Mouse (Mus musculus) hematopoietic stem cell, adult 5-6 weeks (primary cell): ENCODE measurements around the gene Uvrag. TPM values are rescaled to one million over a fixed set of nuclear protein-coding genes. Genes with fewer than 3 reads are reported as not detected.
A peak's percentile ranks its signal among the peaks of the same experiment; 100 is the strongest.

Source experiments
- ATAC-seq, 2 experiments: fragments of 125-278 bp in 1 of 2; replicated peaks in 1 of 2; 2 replicates each; pipeline ENCODE4 v1.8.0; 2016 to 2017; ENCODE audit warnings: inconsistent platforms in 2 of 2, mild to moderate bottlenecking in 2 of 2, moderate number of reproducible peaks in 2 of 2, low read depth in 1 of 2, moderate TSS enrichment in 1 of 2; ENCODE audit not compliant: low FRiP score in 2 of 2, poor library complexity in 2 of 2, severe bottlenecking in 2 of 2, insufficient read depth in 1 of 2, low TSS enrichment in 1 of 2
- total RNA-seq: library from RNA; stranded (forward); fragments of 172-1452, 232-1000 nt; gene quantifications from 2 replicates; pipeline ENCODE4 v1.2.3, GENCODE M21; 2017

The Uvrag gene
- total RNA-seq, 1 experiment from 2014 or later: 34.4 TPM

GRCm38 (mm10) chr7:98916581-98916980 lies 224.4 kb downstream of the Uvrag start:
- no peak for ATAC-seq

GRCm38 (mm10) chr7:98912953-98913360 lies 228.0 kb downstream of the Uvrag start:
- no peak for ATAC-seq

- no peak for ATAC-seq
Measured at GRCm38 (mm10) chr7:98911276-98911675, 229.7 kb downstream of the Uvrag start.

- ATAC-seq: no peak
Measured at GRCm38 (mm10) chr7:98910712-98911111, 230.2 kb downstream of the Uvrag start.

GRCm38 (mm10) chr7:98910164-98910563 lies 230.8 kb downstream of the Uvrag start:
- ATAC-seq: no peak

GRCm38 (mm10) chr7:98907476-98907875 lies 233.5 kb downstream of the Uvrag start:
- ATAC-seq: no peak

GRCm38 (mm10) chr7:98904659-98905362 lies 236.1 kb downstream of the Uvrag start:
- no peak for ATAC-seq

GRCm38 (mm10) chr7:98903884-98904283 lies 237.1 kb downstream of the Uvrag start:
- ATAC-seq: no peak

- no peak for ATAC-seq
Measured at GRCm38 (mm10) chr7:98901120-98901519, 239.8 kb downstream of the Uvrag start.

DNA sequence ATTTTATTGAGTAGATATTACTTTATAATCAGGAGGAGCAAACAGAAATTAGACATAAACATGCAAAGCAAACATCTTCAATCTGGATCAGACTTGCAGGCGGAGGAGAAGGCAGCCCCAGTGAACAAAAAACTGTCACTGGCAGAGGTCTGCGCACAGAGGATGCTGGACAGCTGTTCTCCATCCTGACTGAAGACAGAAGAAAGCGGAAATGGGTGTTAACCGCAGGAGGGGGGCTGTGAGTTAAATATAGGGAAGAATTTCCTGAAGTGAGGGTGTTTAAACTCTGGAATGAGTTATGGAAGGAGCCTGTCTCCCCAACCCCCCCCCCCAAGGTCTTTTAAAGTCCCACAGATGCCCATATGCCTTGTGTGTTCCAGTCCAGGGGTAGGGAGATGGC lies 241.1 kb downstream of the Uvrag start:
- ATAC-seq: no peak

- ATAC-seq: no peak
Measured at GRCm38 (mm10) chr7:98897323-98897722, 243.6 kb downstream of the Uvrag start.

GRCm38 (mm10) chr7:98895501-98896095 lies 245.3 kb downstream of the Uvrag start:
- no peak for ATAC-seq

- ATAC-seq: no peak
Measured at GRCm38 (mm10) chr7:98894768-98895167, 246.2 kb downstream of the Uvrag start.

- ATAC-seq: no peak
Measured at GRCm38 (mm10) chr7:98894305-98894704, 246.6 kb downstream of the Uvrag start.

DNA sequence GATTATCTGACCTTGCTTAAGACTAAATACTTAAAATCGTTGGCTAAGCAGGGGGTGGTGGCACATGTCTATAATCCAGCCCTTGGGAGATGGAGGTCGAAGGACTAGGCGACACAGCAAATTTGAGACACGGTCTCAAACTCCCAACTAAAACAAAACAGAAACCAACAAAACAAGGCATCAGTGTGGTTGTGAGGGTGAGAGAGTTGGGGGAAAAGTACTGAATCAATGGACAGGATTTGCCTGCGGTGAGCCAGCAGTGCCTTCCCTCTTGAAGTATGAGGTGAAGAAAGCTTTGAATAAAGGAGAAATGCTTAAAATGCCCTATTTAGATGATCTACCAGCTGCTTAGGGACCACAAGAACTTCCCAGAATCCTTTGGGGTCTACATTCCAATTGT lies 247.8 kb downstream of the Uvrag start:
- peak; percentile 44 to 54; a peak in 3 of 4 replicates for ATAC-seq

GRCm38 (mm10) chr7:98889211-98889610 lies 251.7 kb downstream of the Uvrag start:
- no peak for ATAC-seq

DNA sequence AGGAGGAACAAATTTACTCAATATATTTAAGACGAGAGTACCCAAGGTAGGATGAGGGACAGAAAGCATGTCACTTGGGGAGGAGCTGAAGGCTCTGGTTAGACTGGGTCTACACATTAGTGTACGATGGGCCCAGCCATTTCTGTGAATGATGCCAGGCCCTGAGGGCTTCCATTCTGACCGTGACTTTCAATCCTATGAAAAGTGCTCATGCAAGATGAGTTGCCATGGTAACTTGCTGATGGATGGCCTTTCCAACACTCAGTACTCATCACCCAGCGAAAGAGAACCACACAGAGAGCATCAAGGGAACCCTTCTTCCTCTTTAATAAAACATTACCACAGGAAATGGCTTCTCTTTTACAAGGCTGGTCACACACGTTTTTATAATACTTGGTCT lies 252.1 kb downstream of the Uvrag start:
- no peak for ATAC-seq

GRCm38 (mm10) chr7:98887811-98888261 lies 253.1 kb downstream of the Uvrag start:
- ATAC-seq: no peak

GRCm38 (mm10) chr7:98881887-98882286 lies 259.1 kb downstream of the Uvrag start:
- ATAC-seq: no peak
